Mouse (Mus musculus) bone marrow, adult 2 months (tissue): ENCODE data around the gene Ak3. TPM values are rescaled to one million over a fixed set of nuclear protein-coding genes. Genes with fewer than 3 reads are reported as not detected.

Source experiments
- H3K27ac ChIP-seq: fragments of 200-500 bp; 2 replicates; pipeline ENCODE4 v1.5.1; 2012; ENCODE audit warnings: low read depth, mild to moderate bottlenecking, control low read depth, inconsistent platforms, low read length; ENCODE audit not compliant: control insufficient read depth, poor library complexity, insufficient read depth
- H3K4me1 ChIP-seq: fragments of 200-500 bp; 2 replicates; pipeline ENCODE4 v1.6.1; 2011; ENCODE audit warnings: low read length; ENCODE audit not compliant: control insufficient read depth, insufficient read depth
- H3K4me3 ChIP-seq: fragments of 200-500 bp; replicated peaks from 2 replicates; pipeline ENCODE3; 2011; ENCODE audit warnings: mild to moderate bottlenecking, low read depth, low read length, control low read depth; ENCODE audit not compliant: control insufficient read depth
- CTCF ChIP-seq: fragments of 200-500 bp; IDR thresholded peaks from 2 replicates; pipeline ENCODE4 v1.5.1; 2011; ENCODE audit warnings: low read length, control low read depth; ENCODE audit not compliant: control insufficient read depth, insufficient read depth
- POLR2A ChIP-seq: fragments of 200-500 bp; IDR thresholded peaks from 2 replicates; pipeline ENCODE4 v1.6.1; 2011; ENCODE audit warnings: low read depth, mild to moderate bottlenecking, control low read depth, low read length, borderline replicate concordance; ENCODE audit not compliant: control insufficient read depth
- WGBS: fragments of 180-500 bp; shearing (Covaris S2); methylation state at CpG from one replicate; pipeline ENCODE4 v1.1.7; 2018; 5-methylcytosine and 5-hydroxymethylcytosine counted together
- polyA plus RNA-seq: library from polyadenylated mRNA; stranded (reverse); fragments of >200 nt; gene quantifications from 2 replicates; pipeline ENCODE4 v1.2.4, GENCODE M21; 2011; ENCODE audit warnings: low replicate concordance; ENCODE audit not compliant: missing spikeins, insufficient read depth, insufficient read length

The Ak3 gene
- polyA plus RNA-seq, 1 experiment = 20.2 TPM

DNA sequence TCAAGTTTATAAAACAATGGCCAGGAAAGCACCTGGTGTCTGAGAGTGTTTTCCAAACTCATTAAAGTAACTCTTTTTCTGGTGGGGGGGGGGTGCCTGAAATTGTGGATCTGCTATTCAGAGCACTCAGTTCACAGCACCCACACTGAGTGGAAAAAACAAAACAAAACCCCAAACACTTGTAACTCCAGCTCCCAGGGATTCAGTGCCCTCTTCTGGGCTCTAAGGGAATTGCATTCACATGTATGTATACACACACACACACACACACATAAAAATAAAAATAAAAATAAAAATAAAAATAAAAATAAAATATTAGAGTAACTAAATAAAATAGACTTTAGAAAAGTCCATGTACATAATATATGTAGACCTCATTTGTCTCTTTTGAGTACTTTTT, 8.4 kb downstream of the Ak3 start:
- H3K4me1 ChIP-seq = no peaks in the 10 kb centered on the region; the same call in 1 of the 2 replicates
- TF ChIP-seq POLR2A (no peak), CTCF (no peak)

DNA sequence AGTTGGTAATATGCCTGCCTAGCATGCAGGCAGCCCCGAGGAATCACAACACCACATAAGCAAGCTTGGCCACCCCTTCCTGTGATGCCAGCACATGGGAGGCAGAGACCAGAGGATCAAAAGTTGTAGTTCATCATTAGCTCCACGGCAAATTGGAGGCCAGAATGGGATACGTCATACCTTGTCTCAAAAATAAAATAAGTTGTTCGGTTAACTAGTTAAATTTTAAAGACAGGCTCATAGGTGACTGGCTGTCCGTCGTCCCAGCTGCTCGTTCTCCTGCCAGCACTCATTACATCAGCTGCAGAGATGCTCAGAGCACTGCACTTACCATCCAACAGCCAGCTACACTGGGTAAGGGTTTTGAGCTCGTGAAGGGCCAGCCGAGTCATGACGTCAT, 10.2 kb downstream of the Ak3 start:
- Histone ChIP-seq H3K4me3 (no peak overlapping the region), H3K4me1 (no peaks in the 10 kb centered on the region; the same call in 1 of the 2 replicates), H3K27ac (no peak overlapping the region)
- 85% methylated on average over 10 of the region's 10 CpGs for WGBS
- TF ChIP-seq POLR2A (no peak), CTCF (no peak)

More for the DNA sequence above, 8.4 kb downstream of the Ak3 start:
- Histone ChIP-seq H3K27ac (no peak overlapping the region), H3K4me3 (no peak overlapping the region)

DNA sequence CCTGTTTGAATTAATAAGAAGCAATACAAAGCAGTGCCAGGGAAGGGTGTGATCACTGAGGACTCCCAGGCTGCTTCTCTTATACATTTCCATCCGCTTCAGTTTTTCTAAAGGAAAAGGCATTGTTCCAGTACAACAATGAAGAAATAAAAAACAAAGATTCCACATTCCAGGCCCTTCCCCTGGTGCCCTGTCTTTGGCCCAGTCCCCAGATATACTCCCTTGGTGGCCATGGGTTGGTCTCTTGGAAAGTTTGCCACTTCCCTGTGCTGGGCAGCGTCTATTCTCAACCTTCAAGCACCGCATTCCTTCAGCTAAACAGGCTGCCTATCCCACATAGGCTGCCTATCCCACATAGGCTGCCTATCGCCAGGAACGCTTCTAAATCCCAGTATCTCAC, 10.7 kb downstream of the Ak3 start:
- Histone ChIP-seq H3K4me3 (no peak overlapping the region), H3K27ac (no peak overlapping the region), H3K4me1 (no peaks in the 10 kb centered on the region; the same call in 1 of the 2 replicates)
- WGBS = 86% methylated on average over 5 of the region's 5 CpGs
- TF ChIP-seq POLR2A = no peak
- no peak for TF ChIP-seq CTCF

DNA sequence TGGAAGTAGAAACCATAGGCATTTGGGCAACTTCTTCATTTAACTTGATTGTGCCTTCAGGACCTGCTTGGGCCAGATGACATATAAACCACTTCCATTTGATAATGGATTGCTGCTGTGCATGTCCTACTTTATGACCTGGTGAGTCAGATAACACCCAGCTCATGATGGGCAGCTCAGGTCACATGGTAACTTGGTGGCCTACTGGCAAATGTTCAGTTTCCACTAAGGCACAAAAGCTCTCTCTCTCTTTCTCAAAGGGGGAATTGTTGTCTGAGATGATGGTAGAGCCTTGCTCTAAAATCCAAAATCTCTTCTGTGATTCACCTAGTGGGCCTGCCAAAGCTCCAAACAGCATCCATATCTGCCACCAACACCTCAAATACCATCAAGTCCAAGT, 15.1 kb downstream of the Ak3 start:
- Histone ChIP-seq H3K4me1 (no peaks in the 10 kb centered on the region; the same call in 1 of the 2 replicates), H3K27ac (no peak overlapping the region), H3K4me3 (no peak overlapping the region)
- TF ChIP-seq CTCF (no peak), POLR2A (no peak)

DNA sequence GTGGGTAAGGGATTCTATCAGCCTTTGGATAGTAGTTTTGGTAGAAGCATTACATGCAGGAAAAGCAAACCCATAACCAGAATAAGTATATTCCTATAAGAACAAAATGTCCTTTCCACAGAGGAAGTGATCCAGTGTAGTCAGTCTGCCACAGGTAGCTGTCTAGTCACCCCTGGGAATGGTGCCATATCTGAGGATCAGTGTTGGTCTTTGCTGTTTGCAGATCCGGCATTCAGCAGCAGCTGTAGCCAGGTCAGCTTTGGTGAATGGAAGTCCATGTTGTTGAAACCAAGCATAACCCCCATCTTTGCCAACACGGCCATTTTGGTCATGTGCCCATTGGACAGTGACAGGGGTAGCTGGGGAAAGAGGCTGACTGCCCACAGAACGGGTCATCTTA, 16.0 kb downstream of the Ak3 start:
- Histone ChIP-seq H3K27ac (no peak overlapping the region), H3K4me3 (no peak overlapping the region), H3K4me1 (no peaks in the 10 kb centered on the region; the same call in 1 of the 2 replicates)
- TF ChIP-seq POLR2A (no peak), CTCF (no peak)
- WGBS = 79% methylated on average over 3 of the region's 3 CpGs

DNA sequence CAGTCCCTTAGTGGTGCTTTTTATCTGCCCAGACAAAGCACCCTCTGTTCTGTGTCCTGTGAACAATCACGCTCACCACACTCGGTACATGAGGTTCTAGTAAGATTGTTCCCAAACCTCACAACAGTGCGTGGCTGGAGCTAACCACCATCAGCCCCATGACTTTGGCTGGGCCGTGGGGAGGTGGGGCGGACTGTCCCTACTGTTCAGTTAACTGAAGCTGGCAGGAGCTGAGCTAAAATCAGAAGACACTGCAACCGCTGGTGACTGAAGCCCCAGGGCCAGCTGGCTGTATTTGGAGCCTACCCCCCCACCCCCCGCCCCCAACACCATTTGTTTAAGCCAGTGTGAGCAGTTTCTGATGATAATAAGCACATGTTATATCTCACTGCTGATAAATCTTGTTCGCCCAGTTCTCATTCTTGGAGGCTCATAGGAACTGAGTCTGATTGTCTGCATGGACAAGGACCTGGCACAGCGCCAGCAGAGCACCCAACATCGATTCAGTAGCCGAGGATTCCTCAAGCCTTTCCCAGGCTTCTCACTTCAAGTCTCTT, 23.3 kb downstream of the Ak3 start:
- WGBS = 68% methylated on average over 11 of the region's 11 CpGs
- Histone ChIP-seq H3K27ac (no peak overlapping the region), H3K4me1 (no peaks in the 10 kb centered on the region), H3K4me3 (no peak overlapping the region)
- no peak for TF ChIP-seq POLR2A
- TF ChIP-seq CTCF = no peak

DNA sequence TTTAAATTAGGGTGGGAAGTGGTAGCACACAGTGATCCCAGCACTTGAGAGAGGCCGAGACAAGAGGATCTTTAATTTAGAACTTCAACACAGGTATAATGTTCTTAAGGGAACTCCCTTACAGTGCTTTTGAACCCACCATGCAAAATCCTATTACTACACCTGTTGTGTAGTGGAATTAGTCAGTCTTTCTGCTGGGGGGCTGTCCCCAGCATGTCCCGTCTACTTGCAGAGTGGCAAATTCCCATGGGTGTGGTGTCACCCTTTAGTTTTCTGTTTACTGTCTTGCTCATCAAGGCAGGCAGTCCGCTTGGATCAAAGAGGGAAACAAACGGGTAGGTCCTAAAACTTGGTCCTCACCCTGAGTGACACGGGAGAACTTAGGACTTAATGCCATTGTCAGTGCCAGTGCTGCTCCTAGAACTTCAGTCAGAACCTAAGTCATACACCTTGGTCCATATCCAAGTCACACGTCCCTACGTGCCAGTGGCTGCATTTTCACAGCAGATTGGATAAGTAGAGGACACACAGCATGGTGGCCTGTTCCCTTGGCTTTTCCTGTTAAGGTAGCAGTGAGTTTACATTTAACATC, 25.9 kb downstream of the Ak3 start:
- 88% methylated on average over 7 of the region's 7 CpGs for WGBS
- no peak for TF ChIP-seq POLR2A
- TF ChIP-seq CTCF = no peak
- Histone ChIP-seq H3K4me1 (no peaks in the 10 kb centered on the region), H3K4me3 (no peak overlapping the region), H3K27ac (no peak overlapping the region)

DNA sequence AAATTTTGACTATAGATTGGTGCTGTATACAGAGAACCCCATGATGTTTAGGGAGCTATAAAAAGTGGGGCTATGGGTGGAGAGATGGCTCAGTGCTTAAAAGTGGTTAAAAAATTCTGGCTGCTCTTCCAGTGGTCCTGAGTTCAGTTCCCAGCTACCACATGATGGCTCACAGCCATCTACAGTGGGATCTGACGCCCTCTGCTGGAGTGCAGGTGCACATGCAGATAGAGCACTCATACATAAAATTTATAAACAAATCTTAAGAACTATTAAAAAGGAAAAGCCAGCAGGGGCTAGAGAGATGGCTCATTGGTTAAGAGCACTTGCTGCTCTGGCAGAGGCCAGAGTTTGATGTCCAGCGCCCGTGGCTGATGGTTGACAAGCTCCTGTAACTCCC, 28.1 kb downstream of the Ak3 start:
- TF ChIP-seq POLR2A (no peak), CTCF (peak; percentile 47; the same call in 1 of the 2 replicates)
- no peaks in the 10 kb centered on the region for H3K4me1 ChIP-seq
- 82% methylated on average over 3 of the region's 3 CpGs for WGBS

DNA sequence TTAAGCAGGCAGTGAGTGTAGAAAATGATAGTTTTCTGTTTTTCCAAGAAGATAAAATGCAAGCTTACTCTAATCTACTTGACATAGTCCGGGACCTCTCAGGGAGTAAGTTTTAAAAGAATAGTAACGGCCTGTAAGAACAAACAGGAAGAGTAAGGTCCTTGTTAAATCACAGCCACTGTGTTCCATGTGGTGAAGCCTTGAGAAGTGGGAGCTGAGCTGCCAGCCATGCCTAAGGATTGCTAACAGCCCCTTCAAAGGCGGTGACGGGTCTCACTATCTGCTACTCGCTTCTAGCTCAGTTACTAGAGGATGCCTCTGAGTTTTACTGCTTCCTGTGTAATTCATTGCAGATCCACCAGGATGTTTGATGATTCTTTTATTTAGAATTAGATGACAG, 31.0 kb downstream of the Ak3 start:
- WGBS = 86% methylated on average over 5 of the region's 5 CpGs
- TF ChIP-seq CTCF = no peak
- Histone ChIP-seq H3K4me3 (no peak overlapping the region), H3K4me1 (no peaks in the 10 kb centered on the region), H3K27ac (no peak overlapping the region)

More for the DNA sequence above, 28.1 kb downstream of the Ak3 start:
- no peak overlapping the region for H3K4me3 ChIP-seq
- no peak overlapping the region for H3K27ac ChIP-seq

DNA sequence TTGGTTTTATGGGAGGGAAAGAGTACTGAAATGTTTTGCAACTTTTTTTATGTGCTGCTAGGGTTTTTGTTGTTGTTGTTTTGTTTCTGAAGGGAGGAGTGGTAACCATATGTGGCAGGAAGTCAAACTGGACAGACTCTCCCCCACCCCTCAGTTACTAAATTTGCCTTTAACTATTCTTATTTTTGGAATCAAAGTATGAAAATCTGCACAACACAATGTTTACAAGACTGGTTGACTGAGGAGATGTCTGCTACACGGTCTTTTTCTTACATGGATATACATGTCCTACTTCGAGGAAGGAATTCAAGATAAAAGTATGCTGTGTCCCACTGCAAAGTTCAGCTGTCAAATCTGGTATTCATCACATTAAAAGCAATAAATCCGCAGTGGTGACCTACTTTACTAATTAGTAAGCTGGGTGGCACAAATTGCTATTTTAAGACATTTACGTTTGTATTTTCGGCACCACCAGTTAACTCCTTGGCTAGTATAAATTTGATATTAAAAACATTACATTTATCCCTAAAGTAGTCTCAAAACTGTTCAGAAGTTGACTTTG, 31.5 kb downstream of the Ak3 start:
- Histone ChIP-seq H3K27ac (no peak overlapping the region), H3K4me3 (no peak overlapping the region), H3K4me1 (no peaks in the 10 kb centered on the region)
- 87% methylated on average over 5 of the region's 5 CpGs for WGBS
- TF ChIP-seq CTCF = no peak
- no peak for TF ChIP-seq POLR2A
